Mouse (Mus musculus): ENCODE data around the gene Znrf4.

- TF ChIP-seq CTCF (IDR thresholded peaks at IDR 0.05; ENCODE audit: low read depth, low read length) (no peak), POLR2A (IDR thresholded peaks at IDR 0.05; ENCODE audit: extremely low read depth, insufficient read depth, low read length) (no peak)
Observed at GRCm38 (mm10) chr17:56509707-56510472, 2.3 kb downstream of the Znrf4 start.
